Mouse (Mus musculus) liver, embryonic 16.5 days (tissue): ENCODE results near the gene 1500011B03Rik. TPM values are rescaled to one million over a fixed set of nuclear protein-coding genes. Genes with fewer than 3 reads are reported as not detected.
A peak's percentile ranks its signal among the peaks of the same experiment; 100 is the strongest.

Source experiments
- ATAC-seq: fragments of 200-750 bp; cut with Nextera tagmentation; 2 replicates; pipeline ENCODE4 v1.8.0; 2017; ENCODE audit warnings: low read depth, mild to moderate bottlenecking, moderate number of reproducible peaks, moderate library complexity
- H3K27ac ChIP-seq: fragments of 300-500 bp; sonication (generic); 2 replicates; pipeline ENCODE4 v1.5.1; 2014; ENCODE audit warnings: mild to moderate bottlenecking, low read length
- H3K27me3 ChIP-seq: fragments of 300-500 bp; sonication (generic); 2 replicates; pipeline ENCODE4 v1.6.1; 2014; ENCODE audit warnings: low read depth, low read length, mixed read lengths; ENCODE audit not compliant: control insufficient read depth, insufficient read depth
- H3K36me3 ChIP-seq: fragments of 300-500 bp; sonication (generic); 2 replicates; pipeline ENCODE4 v1.6.1; 2014; ENCODE audit warnings: mild to moderate bottlenecking; ENCODE audit not compliant: control insufficient read depth, insufficient read depth
- H3K4me1 ChIP-seq: fragments of 300-500 bp; sonication (generic); 2 replicates; pipeline ENCODE4 v1.6.1; 2014; ENCODE audit warnings: low read depth, low read length, mixed read lengths; ENCODE audit not compliant: control insufficient read depth
- H3K4me2 ChIP-seq: fragments of 300-500 bp; sonication (generic); 2 replicates; pipeline ENCODE4 v1.6.1; 2014; ENCODE audit warnings: low read depth, low read length, mixed read lengths
- H3K4me3 ChIP-seq: fragments of 300-500 bp; sonication (generic); 2 replicates; pipeline ENCODE4 v1.5.1; 2014; ENCODE audit warnings: low read depth, mild to moderate bottlenecking, low read length
- H3K9ac ChIP-seq: fragments of 300-500 bp; sonication (generic); 2 replicates; pipeline ENCODE4 v1.6.1; 2014; ENCODE audit warnings: low read depth, low read length
- H3K9me3 ChIP-seq: fragments of 300-500 bp; sonication (generic); replicated peaks from 2 replicates; pipeline ENCODE4 v1.6.1; 2016; ENCODE audit warnings: low read length; ENCODE audit not compliant: control insufficient read depth
- WGBS: fragments of 180-500 bp; shearing (Covaris S2); extraction: QIAGEN DNeasy Blood & Tissue Kit; methylation state at CpG from one replicate; pipeline ENCODE4 v1.1.7; 2014; ENCODE audit not compliant: insufficient replicate concordance; 5-methylcytosine and 5-hydroxymethylcytosine counted together
- polyA plus RNA-seq: library from polyadenylated mRNA; unstranded; fragments of >200 nt; fragmentation: Nextera tagmentation; extraction: Ambion mirVana; gene quantifications from 2 replicates; pipeline ENCODE4 v1.2.1, GENCODE M21; 2015

Gene 1500011B03Rik
- polyA plus RNA-seq, 1 experiment from 2014 or later, result 19.4 TPM

DNA sequence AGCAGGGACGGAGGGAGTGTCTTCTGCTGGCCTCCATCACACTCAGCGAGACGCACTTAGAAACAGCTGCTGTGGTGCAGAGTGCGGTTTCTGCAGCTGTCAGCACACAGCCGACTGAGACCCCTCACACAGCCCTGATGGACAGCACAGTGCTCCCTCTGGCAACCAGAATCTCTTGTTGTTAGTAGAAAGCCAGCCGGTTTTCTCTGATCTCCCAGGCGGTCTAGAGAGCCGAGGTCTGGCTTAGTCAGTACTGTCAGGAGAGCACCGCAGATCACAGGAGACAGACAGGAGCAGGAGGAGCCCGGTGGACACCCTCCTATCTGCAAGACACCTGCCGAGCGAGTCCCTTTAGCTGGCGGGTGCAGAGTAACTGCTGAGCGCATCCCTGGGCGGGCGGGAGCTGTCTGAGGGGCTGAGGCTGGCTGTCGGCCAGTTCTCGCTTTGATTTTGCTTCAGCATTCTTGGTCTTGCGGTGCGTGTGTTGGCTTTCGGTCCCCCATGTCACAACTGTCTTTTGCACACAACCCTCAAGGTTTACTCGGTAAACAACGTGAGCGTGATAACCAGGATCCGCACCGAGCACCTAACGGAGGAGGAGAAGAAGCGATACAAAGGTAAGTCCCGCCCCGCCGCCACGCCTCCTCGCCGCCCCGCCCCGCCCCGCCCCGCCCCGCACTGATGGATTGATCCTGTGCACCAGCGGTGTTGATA lies 26.8 kb downstream of the 1500011B03Rik start:
- no peak for ATAC-seq
- Histone ChIP-seq H3K4me2 (peak overlapping the region; percentile 44), H3K4me3 (peak overlapping the region; percentile 35; the same call in 1 of the 2 replicates), H3K27ac (no peak overlapping the region), H3K27me3 (no peaks in the 10 kb centered on the region), H3K36me3 (peaks cover 43% of the 10 kb centered on the region), H3K9ac (no peak overlapping the region), H3K9me3 (no peaks in the 10 kb centered on the region), H3K4me1 (peaks cover 24% of the 10 kb centered on the region)
- WGBS, result 69% methylated on average over 40 of the region's 40 CpGs

DNA sequence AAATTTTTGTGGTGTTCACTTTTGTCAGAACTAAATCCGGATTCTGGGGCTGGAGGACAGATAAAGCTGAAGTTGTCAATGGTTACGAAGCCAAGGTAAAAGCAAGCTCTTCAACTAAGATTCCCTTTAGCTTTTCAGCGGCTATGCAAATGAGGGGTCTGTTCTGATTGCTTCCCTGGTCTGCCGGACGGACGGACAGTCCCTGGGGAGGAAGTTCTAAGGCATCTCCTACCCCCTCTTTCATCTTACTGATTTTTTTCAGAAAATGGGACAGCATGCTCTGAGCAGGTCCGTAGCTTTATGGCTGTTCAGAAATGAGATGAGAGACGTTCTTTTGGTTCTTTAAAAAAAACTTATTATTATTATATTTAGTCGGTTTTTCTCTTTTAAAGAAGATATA lies 27.6 kb downstream of the 1500011B03Rik start:
- H3K27ac ChIP-seq, result no peak overlapping the region
- peaks cover 18% of the 10 kb centered on the region for H3K4me1 ChIP-seq
- H3K9ac ChIP-seq, result no peak overlapping the region
- 78% methylated on average over 9 of the region's 9 CpGs for WGBS
- no peak overlapping the region for H3K4me3 ChIP-seq
- peaks cover 39% of the 10 kb centered on the region for H3K36me3 ChIP-seq
- no peaks in the 10 kb centered on the region for H3K27me3 ChIP-seq
- no peak overlapping the region for H3K4me2 ChIP-seq
- no peaks in the 10 kb centered on the region for H3K9me3 ChIP-seq
- ATAC-seq, result no peak

DNA sequence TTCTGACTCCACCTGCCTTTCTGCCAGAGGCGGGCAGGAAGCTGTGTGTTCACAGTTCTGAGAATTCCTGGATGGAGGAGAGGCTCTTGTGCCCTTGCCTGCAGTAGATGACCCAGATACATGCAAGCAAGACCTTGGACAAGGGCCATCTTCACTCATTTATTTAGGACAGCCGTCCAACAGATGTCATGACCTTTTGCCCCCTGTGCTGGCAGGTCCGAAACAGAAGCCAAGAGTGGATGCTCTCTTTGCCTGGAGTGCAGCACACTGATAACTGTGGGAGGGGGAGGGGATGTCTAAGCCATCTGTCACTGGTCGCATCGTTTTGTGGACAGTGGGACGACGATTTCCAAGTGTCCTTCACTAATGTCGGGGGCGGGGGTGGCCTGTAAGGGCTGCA lies 28.0 kb downstream of the 1500011B03Rik start:
- Histone ChIP-seq H3K4me3 (no peak overlapping the region), H3K36me3 (peaks cover 35% of the 10 kb centered on the region)
- WGBS, result 60% methylated on average over 9 of the region's 9 CpGs

DNA sequence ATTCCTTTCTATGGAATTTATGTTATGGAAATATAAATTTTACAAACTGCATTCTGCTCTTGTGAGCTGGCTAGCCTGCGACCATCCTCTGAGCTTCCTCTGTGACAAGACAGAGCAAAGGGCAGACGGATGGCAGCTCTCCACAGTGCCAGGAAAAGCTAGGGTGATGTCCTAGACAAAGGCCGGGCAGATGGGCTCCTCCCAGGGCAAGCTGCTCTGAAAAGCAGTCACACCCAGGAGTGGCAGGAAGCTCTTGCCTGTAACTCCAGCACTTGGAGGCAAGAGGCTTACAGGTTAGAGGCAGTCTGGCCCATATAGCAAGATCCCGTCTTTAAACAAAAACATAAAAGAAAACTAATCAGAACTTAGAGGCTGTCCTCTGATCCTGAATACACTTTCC lies 28.7 kb downstream of the 1500011B03Rik start:
- Histone ChIP-seq H3K9me3 (no peaks in the 10 kb centered on the region), H3K36me3 (peaks cover 31% of the 10 kb centered on the region), H3K27me3 (no peaks in the 10 kb centered on the region), H3K9ac (no peak overlapping the region), H3K4me2 (no peak overlapping the region), H3K4me3 (no peak overlapping the region), H3K27ac (peak overlapping the region; percentile 2; the same call in 1 of the 2 replicates), H3K4me1 (peaks cover 18% of the 10 kb centered on the region)
- 70% methylated on average over 4 of the region's 4 CpGs for WGBS
- no peak for ATAC-seq

More for the DNA sequence above, 28.0 kb downstream of the 1500011B03Rik start:
- no peak overlapping the region for H3K27ac ChIP-seq
- no peaks in the 10 kb centered on the region for H3K27me3 ChIP-seq
- peaks cover 18% of the 10 kb centered on the region for H3K4me1 ChIP-seq
- peak; percentile 66 for ATAC-seq
- H3K9ac ChIP-seq, result no peak overlapping the region
- no peaks in the 10 kb centered on the region for H3K9me3 ChIP-seq
- no peak overlapping the region for H3K4me2 ChIP-seq

DNA sequence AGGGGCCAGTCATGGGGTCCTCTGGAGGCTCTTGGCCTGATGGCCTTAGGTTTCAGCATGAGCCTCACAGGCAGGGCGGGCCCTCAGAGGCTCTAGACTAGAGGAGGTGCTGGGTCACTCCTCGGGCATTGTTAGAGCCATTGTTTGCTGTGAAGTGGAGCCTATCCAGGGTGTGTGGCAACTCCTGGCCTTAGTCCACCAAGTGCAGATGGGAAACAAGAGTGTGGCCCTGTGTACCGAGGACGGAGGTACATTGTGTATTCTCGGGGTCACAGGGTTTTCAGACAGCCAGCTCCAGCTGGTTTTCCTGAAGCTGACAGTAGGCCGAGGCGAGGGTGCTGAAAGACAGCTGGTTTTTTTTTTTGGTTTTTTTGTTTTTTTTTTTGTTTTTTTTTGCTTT lies 30.0 kb downstream of the 1500011B03Rik start:
- ATAC-seq, result peak; percentile 71
- Histone ChIP-seq H3K36me3 (peaks cover 34% of the 10 kb centered on the region), H3K4me2 (no peak overlapping the region), H3K9ac (no peak overlapping the region), H3K27me3 (no peaks in the 10 kb centered on the region), H3K4me3 (no peak overlapping the region), H3K27ac (no peak overlapping the region), H3K4me1 (peaks cover 18% of the 10 kb centered on the region), H3K9me3 (no peaks in the 10 kb centered on the region)
- 72% methylated on average over 7 of the region's 7 CpGs for WGBS

DNA sequence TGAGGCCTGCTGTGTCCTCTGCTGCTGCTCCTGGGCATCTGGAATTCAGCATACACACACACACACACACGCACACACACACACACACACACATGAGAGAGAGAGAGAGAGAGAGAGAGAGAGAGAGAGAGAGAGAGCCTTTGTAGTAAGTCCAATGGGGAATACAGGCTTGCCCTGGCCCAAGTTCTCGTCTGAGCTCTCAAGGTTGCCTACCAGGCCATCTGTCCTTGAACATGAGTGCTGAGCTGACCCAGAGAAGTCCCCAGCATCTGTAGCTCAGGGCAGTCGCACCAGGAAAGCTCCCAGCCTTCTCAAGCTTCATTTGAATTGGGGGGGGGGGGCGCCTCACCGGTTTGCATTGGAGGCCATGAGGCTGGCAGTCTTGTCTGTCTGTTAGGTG lies 38.1 kb downstream of the 1500011B03Rik start:
- Histone ChIP-seq H3K36me3 (peaks cover 22% of the 10 kb centered on the region), H3K27ac (peak overlapping the region; percentile 75; the same call in 1 of the 2 replicates), H3K4me1 (peaks cover 46% of the 10 kb centered on the region), H3K4me3 (no peak overlapping the region), H3K4me2 (peak overlapping the region; percentile 58), H3K27me3 (no peaks in the 10 kb centered on the region), H3K9ac (peak overlapping the region; percentile 35; the same call in 1 of the 2 replicates), H3K9me3 (no peaks in the 10 kb centered on the region)
- 37% methylated on average over 5 of the region's 5 CpGs for WGBS
- ATAC-seq, result no peak

DNA sequence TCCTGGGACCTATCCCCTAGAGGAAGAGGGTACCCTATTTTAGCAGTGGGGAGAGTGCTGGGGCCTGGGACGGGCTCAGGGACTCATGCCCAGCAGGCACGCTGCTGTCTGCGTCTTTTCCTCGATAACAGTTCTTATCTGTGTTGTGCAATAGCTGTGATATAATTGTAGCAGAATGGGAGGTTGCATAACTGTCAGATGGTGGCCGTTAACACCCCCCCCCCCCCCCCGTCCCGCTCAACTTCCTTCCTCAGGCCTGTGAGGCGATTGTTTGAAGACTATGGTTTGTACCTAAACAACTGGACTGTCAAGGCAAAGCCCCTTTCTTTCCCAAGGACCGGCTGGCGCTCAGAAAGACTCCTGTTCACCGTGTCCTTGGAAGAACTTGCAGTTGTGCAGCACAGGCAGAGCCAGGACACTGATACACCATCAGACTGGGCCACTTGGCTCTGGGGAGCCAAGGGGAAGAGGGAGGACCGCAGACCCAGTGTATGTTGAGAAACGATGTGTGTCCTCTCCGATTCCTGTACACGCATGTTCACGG lies 38.6 kb downstream of the 1500011B03Rik start:
- peaks cover 50% of the 10 kb centered on the region for H3K4me1 ChIP-seq
- WGBS, result 7% methylated on average over 16 of the region's 16 CpGs
- H3K27me3 ChIP-seq, result no peaks in the 10 kb centered on the region
- peak overlapping the region; percentile 35 for H3K9ac ChIP-seq
- peak overlapping the region; percentile 58 for H3K4me2 ChIP-seq
- peaks cover 22% of the 10 kb centered on the region for H3K36me3 ChIP-seq
- H3K27ac ChIP-seq, result peak overlapping the region; percentile 75
- no peak overlapping the region for H3K4me3 ChIP-seq
- no peaks in the 10 kb centered on the region for H3K9me3 ChIP-seq
- ATAC-seq, result peak; percentile 85

DNA sequence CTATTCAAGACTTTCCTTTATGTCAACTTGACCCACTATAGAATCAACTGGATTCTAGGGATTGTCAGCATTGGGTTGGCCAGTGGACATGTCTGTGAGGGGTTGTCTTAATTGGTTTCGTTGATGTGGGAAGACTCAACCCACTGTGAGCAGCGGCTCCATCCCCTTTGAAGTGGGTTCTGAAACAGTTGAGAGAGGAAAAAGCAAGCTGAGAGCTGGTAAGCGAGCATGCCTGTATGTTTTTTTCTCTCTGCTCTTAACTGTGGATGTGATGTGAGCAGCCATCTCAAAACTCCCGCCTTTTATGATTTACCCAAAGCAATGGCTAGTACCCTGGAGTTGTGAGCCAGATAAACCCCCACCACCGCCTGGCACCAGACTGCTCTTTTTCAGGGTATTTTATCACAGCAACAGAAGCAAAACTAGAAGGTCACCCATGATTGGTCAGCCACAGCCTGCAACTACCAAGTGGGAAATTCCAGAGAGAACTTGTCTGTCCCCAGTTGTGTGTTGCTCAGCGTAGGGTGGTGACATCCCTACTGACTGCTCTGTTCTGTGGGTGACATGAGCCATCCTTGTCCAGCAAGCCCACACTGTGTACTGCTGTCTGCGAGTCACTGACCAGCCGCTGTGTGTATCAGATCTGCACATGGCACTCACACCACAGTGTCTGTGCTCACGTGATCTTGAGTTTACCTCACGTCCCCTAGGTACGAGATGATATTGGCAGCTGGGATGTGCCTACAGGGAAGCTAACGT lies 39.7 kb downstream of the 1500011B03Rik start:
- ATAC-seq, result peak; percentile 22; the same call in 1 of the 2 replicates
- H3K4me1 ChIP-seq, result peaks cover 61% of the 10 kb centered on the region
- no peaks in the 10 kb centered on the region for H3K9me3 ChIP-seq
- no peak overlapping the region for H3K4me2 ChIP-seq
- H3K4me3 ChIP-seq, result no peak overlapping the region
- peak overlapping the region; percentile 51 for H3K27ac ChIP-seq
- H3K27me3 ChIP-seq, result no peaks in the 10 kb centered on the region
- 36% methylated on average over 12 of the region's 12 CpGs for WGBS
- H3K36me3 ChIP-seq, result peaks cover 15% of the 10 kb centered on the region
- H3K9ac ChIP-seq, result no peak overlapping the region
